Mouse (Mus musculus) liver, postnatal 0 days (tissue): ENCODE results near the gene Tab3. TPM values are rescaled to one million over a fixed set of nuclear protein-coding genes. Genes with fewer than 3 reads are reported as not detected.

Experiments
- ATAC-seq: fragments of 200-750 bp; cut with Nextera tagmentation; 2 replicates; pipeline ENCODE4 v1.8.0; 2017; ENCODE audit warnings: mild to moderate bottlenecking, moderate library complexity
- DNase-seq: peaks from one replicate; pipeline ENCODE4 v3.0.0-alpha.2; 2016
- H3K27ac ChIP-seq: fragments of 300-500 bp; sonication (generic); 2 replicates; pipeline ENCODE4 v1.5.1; 2014; ENCODE audit warnings: antibody characterized with exemption, moderate library complexity, mild to moderate bottlenecking, low read depth
- H3K27me3 ChIP-seq: fragments of 300-500 bp; sonication (generic); 2 replicates; pipeline ENCODE4 v1.6.1; 2014; ENCODE audit warnings: low read length, control low read depth, mixed read lengths; ENCODE audit not compliant: insufficient read depth
- H3K36me3 ChIP-seq: fragments of 300-500 bp; sonication (generic); replicated peaks from 2 replicates; pipeline ENCODE4 v1.6.1; 2014; ENCODE audit warnings: mild to moderate bottlenecking, control low read depth, low read length, moderate library complexity, mixed read lengths; ENCODE audit not compliant: insufficient read depth
- H3K4me1 ChIP-seq: fragments of 300-500 bp; sonication (generic); 2 replicates; pipeline ENCODE4 v1.6.1; 2014; ENCODE audit warnings: antibody characterized with exemption, mild to moderate bottlenecking, control low read depth; ENCODE audit not compliant: insufficient read depth
- H3K4me2 ChIP-seq: fragments of 300-500 bp; sonication (generic); 2 replicates; pipeline ENCODE4 v1.6.1; 2014; ENCODE audit warnings: low read depth, mild to moderate bottlenecking, low read length, moderate library complexity, mixed read lengths
- H3K4me3 ChIP-seq: fragments of 300-500 bp; sonication (generic); 2 replicates; pipeline ENCODE4 v1.5.1; 2014; ENCODE audit warnings: low read depth, low read length
- H3K9ac ChIP-seq: fragments of 300-500 bp; sonication (generic); replicated peaks from 2 replicates; pipeline ENCODE4 v1.6.1; 2014; ENCODE audit warnings: mild to moderate bottlenecking, moderate library complexity
- H3K9me3 ChIP-seq: fragments of 300-500 bp; sonication (generic); 2 replicates; pipeline ENCODE4 v1.6.1; 2016; ENCODE audit warnings: mild to moderate bottlenecking, control low read depth, low read length, mixed read lengths
- CTCF ChIP-seq: sonication (generic); IDR thresholded peaks from 2 replicates; pipeline ENCODE4 v1.5.1; 2016; ENCODE audit warnings: antibody characterized with exemption, low read depth
- EP300 ChIP-seq: IDR thresholded peaks from 2 replicates; pipeline ENCODE4 v1.6.1; 2016; ENCODE audit warnings: antibody characterized with exemption, low read depth, mild to moderate bottlenecking
- WGBS: fragments of 180-500 bp; shearing (Covaris S2); extraction: QIAGEN DNeasy Blood & Tissue Kit; methylation state at CpG from one replicate; pipeline ENCODE4 v1.1.7; 2014; ENCODE audit not compliant: insufficient replicate concordance; 5-methylcytosine and 5-hydroxymethylcytosine counted together
- microRNA-seq: library from miRNA; unstranded; fragments of <30 nt; microRNA quantifications from one replicate; pipeline ENCODE4, GENCODE M21; 2016
- polyA plus RNA-seq: library from polyadenylated mRNA; unstranded; fragments of >200 nt; fragmentation: Nextera tagmentation; extraction: Ambion mirVana; gene quantifications from 2 replicates; pipeline ENCODE4 v1.2.1, GENCODE M21; 2015

The Tab3 gene
- polyA plus RNA-seq, 1 experiment from 2014 or later = 2.6 TPM

DNA sequence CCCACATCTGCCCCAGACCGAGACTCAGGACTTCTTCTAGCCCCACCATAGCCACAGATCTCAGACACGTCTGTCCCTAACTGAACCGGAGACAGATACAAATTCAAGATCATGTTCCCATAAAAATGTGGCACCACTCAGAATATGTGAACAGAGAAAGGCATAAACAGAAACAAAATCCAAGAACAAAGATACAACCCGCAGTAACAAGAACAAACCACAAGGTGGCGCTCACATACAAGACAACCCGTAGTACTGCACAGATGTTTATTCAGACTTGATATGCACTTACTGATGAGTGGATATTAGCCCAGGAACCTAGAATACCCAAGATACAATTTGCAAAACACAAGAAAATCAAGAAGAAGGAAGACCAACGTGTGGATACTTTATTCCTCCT, 103.0 kb downstream of the Tab3 start:
- DNase-seq (peak; percentile 32), ATAC-seq (no peak)
- H3K9me3 ChIP-seq = no peaks in the 10 kb centered on the region
- no peak overlapping the region for H3K4me2 ChIP-seq
- no peaks in the 10 kb centered on the region for H3K36me3 ChIP-seq
- H3K27ac ChIP-seq = no peak overlapping the region
- H3K4me1 ChIP-seq = no peaks in the 10 kb centered on the region
- H3K27me3 ChIP-seq = no peaks in the 10 kb centered on the region
- TF ChIP-seq EP300 = no peak
- peak; percentile 84 for TF ChIP-seq CTCF
- H3K9ac ChIP-seq = no peak overlapping the region
- H3K4me3 ChIP-seq = no peak overlapping the region
- 14% methylated on average over 7 of the region's 7 CpGs for whole genome bisulfite sequencing

DNA sequence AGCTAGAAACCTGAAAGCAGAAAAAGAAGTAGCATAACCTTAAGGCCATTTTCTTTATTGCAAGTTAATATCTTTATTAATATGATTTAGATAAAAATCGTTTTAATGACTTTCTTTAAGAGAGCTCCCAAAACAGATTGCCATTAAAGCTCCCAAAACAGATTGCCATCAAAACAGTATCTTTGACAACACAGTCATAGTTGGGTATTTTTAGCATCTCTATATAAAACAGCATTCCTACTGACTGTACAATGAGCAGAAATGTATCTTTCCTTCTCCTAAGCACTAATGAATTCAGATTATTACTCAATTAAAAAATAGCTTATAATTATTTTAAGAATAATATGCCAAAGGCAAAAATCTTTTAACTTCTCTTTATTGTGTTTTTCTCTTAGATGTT, 108.3 kb downstream of the Tab3 start:
- WGBS = 45% methylated on average over 1 of the region's 1 CpGs
- Histone ChIP-seq H3K27ac (no peak overlapping the region), H3K9ac (no peak overlapping the region), H3K4me1 (no peaks in the 10 kb centered on the region), H3K9me3 (no peaks in the 10 kb centered on the region), H3K4me2 (no peak overlapping the region), H3K4me3 (no peak overlapping the region), H3K36me3 (no peaks in the 10 kb centered on the region), H3K27me3 (no peaks in the 10 kb centered on the region)
- TF ChIP-seq EP300 = no peak
- no peak for TF ChIP-seq CTCF
- DNase-seq = no peak
- no peak for ATAC-seq

DNA sequence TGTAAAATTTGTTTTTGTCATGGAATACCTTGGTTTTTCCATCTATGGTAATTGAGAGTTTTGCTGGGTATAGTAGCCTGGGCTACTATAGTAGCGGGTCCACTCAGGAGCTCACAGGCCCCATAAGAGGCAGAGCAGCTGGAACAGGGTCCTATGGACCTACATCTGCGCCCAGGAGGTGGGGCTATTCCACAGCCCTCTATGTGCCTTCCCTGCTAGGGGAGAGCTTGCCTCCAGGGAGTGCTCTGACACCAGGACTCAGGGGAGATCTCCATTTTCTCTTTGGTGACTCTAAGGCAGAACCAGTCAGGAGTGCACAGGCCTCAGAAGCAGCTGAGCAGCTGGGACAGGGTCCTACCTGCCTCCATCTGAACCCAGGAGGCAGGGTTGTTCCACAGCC, 109.9 kb downstream of the Tab3 start:
- 60% methylated on average over 2 of the region's 2 CpGs for WGBS
- no peak overlapping the region for H3K27ac ChIP-seq
- H3K27me3 ChIP-seq = no peaks in the 10 kb centered on the region
- no peak for ATAC-seq
- no peak overlapping the region for H3K9ac ChIP-seq
- TF ChIP-seq EP300 = no peak
- TF ChIP-seq CTCF = peak; percentile 27; the same call in 1 of the 2 replicates
- H3K4me2 ChIP-seq = no peak overlapping the region
- H3K4me3 ChIP-seq = no peak overlapping the region
- no peaks in the 10 kb centered on the region for H3K4me1 ChIP-seq
- H3K9me3 ChIP-seq = no peaks in the 10 kb centered on the region
- no peak for DNase-seq
- no peaks in the 10 kb centered on the region for H3K36me3 ChIP-seq

Small RNA genes within 50 kb of the gene (microRNA-seq; reads per million reads assigned to microRNA genes)
- not detected for gene Gm44378

Other genes with a start within 250 kb of the Tab3 start
- gene Gk, start 202.8 kb downstream of the Tab3 start, polyA plus RNA-seq = 53.4 and 56.9 TPM in 2 replicates